Mouse (Mus musculus) frontal cortex, adult 2 months (tissue): ENCODE results near the gene Oat. TPM values are rescaled to one million over a fixed set of nuclear protein-coding genes. Genes with fewer than 3 reads are reported as not detected.

ENCODE experiments used
- DNase-seq, 2 experiments: peaks; one replicate each; pipeline ENCODE4 v3.0.0; 2022; ENCODE audit warnings: low spot score in 1 of 2; ENCODE audit errors: extremely low spot score in 1 of 2
- polyA plus RNA-seq: library from polyadenylated mRNA; depleted of rRNA; stranded (reverse); fragments of >200 nt; gene quantifications from 2 replicates; pipeline ENCODE4 v1.2.3, GENCODE M21; 2012

Oat gene
- polyA plus RNA-seq, 1 experiment, result 97.4 TPM

GRCm38 (mm10) chr7:132594325-132594724 lies 18.1 kb upstream of the Oat start:
- no peak for DNase-seq

GRCm38 (mm10) chr7:132593762-132594161 lies 17.6 kb upstream of the Oat start:
- DNase-seq, result peak in 1 of 2 experiments; percentile 41

DNA sequence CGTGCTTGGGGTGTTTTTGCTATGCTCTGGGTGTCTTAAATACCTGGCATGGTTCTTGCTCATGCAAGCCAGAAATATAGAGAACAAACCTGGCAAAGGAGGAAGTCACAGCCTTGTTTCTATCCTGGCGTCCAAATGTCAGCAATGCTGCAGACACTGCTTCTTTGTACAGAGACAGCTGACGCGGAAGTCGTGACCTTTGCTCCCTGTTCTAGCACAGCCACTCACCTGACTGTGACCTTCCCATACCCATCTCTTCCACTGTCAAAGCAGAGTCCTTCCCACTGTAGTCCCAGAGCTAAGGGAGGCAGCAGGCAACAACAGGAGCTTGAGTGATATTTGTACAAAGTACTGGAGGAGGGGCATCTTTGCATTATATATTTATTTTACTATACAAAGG lies 13.4 kb upstream of the Oat start:
- DNase-seq, result no peak

DNA sequence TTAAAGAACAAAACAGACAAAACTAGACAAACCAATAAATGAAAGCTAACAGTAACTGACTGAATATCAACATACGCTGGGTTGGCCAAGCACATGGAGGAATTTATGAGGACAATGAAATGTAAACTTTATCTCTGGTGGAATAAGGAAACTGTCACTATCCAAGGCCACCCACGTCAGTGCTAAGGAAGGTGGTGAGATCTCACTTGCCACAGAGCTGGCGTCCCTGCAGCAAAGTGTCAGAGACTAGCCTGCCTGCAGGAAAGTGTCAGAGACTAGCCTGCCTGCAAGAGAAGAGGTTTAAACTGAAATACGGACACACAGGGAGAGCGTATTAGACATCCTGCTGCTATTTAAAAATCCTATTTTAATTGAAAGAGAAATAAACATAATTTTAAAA lies 11.0 kb upstream of the Oat start:
- peak in 1 of 2 experiments; percentile 31 for DNase-seq

DNA sequence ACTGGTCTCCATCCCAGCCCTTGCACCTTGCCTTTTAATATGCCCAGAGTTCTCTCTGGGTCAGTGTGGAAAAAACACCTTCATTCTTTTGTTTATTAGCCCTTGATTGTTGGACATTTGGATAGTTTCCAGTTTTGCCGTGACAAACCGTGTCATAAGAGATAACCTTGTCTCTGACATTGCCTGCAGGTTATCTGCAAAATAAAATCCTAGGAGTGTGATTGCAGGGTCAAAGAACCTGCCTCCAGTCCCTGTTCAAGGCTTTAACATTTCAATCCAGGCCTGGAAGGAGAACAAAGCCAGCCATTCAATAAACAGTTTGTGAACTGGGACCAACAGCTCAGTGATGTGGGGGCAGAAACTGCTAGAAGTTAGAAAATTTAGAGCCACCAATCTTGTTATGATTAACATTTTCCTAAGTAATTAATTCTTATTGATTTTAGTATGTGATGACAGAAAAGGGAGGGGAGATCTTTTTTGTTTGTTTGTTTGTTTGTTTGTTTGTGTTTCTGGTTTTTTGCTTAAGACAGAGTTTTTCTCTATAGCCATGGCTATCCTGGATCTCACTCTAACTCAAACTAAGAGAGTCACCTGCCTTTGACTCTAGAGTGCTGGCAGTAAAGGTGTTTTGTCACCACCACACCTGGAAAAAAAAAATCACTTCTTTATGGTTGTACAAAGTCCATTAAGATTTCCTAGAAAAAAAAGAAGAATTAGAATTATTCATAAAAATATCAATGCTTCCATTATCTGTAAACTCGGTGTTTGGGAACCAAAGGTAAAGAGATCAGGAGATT lies 9.7 kb upstream of the Oat start:
- DNase-seq, result no peak

DNA sequence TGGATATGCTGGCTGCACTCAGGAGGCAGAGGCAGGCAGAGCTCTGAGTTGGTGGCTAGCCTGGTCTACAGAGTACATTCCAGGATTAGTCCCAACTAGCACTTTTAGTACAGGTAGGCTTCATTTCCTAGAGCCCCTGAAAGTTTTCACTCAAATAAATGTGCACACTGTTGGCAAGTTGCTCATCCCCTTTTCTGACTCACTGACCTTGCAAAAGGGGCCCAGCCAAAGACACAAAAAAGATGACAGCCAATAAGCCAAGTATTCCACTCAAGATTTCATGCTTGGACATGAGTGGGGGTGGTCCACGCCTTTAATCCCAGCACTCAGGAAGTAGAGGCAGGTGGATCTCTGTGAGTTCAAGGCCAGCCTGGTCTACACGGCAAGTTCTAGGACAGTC lies 5.2 kb upstream of the Oat start:
- DNase-seq, result no peak

DNA sequence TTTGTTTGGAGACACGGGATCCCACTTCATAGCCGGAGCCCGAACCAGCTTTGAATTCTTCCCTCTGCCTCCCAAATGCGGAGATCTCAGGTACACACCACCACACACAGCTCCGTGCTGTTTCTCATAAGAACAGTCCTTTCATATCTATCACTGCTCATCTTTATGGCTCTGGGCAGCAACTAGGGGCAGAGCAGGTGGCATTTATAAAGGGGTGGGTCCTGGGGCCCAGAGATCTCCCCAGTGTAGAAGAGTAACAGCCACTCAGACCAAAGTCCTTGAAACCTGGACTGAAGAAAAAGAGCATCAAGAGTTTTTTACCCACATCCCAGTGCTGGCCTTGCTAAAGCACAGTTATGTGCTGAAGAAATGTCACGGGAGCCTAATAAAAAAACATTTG lies 4.3 kb upstream of the Oat start:
- no peak for DNase-seq

GRCm38 (mm10) chr7:132576891-132577290 lies 693 bp upstream of the Oat start:
- no peak for DNase-seq

- peak; percentile 82 to 88 for DNase-seq
Measured at GRCm38 (mm10) chr7:132575623-132576022, 575 bp downstream of the Oat start.

DNA sequence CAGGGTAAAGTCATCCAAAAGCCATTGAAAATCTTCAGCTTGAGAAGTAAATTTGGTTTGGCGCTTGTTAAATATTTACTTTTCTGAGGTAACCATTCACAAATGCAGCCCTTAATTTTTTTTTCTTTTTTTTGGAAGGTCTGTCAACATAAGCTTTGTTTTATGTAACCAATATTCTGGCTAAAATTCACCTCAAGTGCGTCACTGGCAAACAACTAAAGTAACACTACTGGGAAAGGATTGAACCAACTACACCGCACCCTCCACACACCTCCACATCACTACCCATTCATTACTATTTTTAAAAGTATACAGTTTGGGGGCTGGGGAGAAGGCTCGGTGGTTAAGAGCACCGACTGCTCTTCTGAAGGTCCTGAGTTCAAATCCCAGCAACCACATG lies 1.6 kb downstream of the Oat start:
- DNase-seq, result no peak

DNA sequence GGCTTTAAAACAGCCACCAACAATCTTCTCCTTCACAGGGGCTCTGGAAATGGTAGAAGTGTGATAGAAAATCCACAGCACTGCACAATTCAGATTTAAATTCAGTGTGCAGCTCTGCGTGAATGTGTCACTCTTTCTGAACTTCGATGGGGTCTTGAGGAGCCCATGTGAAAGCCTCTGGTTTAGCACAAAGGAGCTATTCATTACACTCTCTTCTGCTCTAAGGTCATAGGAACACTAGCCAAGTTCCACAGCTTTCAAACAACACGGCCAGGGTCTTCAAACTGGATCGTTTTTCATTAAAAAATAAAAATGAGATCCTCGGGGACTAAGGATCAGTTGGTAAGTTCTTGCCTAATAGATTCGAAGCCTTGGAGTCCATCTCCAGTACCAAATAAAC lies 3.0 kb downstream of the Oat start:
- no peak for DNase-seq

DNA sequence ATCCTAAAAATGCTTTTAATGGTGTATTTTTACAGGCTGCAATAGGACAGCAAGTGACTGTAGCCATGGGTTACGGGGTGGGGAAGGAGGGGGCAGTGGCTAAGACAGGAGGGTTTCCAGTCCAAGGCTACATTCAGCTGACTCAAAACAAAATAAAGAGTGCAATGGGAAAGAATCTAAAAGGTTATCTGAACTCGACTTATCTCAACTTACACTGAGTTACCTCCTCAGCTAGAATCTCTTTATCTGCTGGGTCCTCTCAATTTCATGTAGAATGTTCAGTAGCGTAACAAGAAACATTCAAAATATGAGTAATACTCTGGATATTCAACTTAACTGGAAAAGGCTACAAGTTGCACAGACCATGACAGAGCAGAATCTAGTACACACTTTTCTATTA lies 3.5 kb downstream of the Oat start:
- no peak for DNase-seq

- DNase-seq, result no peak
Measured at GRCm38 (mm10) chr7:132571481-132571880, 4.7 kb downstream of the Oat start.

DNA sequence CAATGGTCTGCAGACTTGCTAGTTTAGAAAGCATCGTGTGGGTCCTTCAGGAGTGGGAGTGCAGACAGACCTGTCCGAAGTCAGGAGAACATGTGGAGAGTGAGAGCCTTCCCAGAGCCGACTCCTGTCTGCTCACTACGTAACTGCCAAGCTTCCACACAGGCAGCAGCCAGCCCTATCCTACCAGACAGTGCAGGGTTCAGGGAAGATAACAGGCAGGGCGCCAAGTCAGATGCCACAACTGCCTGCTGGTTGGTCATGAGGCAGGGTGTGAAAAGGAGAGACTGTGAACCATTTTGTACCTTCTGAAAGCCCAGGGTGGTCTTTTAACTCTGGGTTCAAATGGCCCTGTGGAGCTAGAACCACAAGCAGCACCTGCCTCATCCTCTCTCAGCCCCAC lies 6.1 kb downstream of the Oat start:
- DNase-seq, result no peak

- peak in 1 of 2 experiments; percentile 40 for DNase-seq
Measured at GRCm38 (mm10) chr7:132568817-132569216, 7.4 kb downstream of the Oat start.

GRCm38 (mm10) chr7:132565831-132566230 lies 10.4 kb downstream of the Oat start:
- no peak for DNase-seq

DNA sequence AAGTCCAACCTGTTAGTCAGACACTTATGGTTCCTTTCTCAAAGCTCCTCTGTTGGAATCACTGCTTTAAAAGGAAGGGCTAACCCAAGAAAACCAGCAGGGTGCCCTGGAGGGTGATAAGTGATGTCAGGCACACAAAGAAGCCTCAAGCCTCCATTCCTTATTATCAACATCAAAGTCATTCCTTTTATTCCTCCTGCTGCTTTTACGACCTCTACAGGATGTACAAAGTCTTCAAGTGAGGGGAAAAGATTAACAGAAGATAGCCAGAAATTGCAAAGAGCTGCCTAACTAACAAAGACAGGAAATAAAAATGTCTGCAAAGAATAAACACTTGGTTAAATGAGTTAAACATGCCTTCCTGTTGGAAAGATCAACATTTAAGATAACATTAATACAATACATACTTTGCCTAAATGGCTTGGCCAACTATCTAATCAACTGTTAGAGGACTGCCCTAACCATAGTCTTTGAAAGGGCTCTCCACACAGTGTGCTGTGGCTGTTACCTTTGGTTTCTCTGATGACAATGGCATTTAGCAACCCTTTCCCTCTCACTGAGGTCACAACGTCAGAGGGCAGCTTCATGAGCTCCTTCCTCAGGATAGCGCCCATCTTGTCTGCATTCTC lies 16.9 kb downstream of the Oat start:
- no peak for DNase-seq

DNA sequence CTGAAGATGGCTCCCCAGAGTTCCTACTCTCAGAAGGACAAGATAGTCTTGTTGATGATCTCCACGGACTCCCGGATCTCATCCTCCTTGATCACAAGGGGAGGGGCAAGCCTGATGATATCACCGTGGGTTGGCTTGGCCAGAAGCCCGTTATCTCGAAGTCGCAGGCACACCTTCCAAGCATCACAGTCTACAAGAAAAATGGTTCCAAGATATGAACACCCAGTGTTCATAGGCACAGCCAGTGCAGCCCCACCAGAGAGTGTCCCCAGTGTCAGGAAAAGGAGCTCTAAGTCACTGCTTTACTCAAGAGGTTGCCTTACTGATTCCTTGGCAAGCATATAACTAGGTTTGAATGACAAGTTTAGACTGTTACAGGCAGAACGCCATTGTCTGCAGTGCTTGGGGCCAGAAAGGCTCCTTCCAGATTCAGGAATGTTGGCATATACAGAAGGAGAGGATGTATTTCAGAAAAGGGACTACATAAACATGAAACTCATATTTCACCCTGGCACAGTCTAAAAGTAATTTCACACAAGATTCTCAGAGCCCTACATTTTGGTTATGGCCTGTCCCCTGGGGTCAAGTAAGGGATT lies 18.0 kb downstream of the Oat start:
- DNase-seq, result no peak

DNA sequence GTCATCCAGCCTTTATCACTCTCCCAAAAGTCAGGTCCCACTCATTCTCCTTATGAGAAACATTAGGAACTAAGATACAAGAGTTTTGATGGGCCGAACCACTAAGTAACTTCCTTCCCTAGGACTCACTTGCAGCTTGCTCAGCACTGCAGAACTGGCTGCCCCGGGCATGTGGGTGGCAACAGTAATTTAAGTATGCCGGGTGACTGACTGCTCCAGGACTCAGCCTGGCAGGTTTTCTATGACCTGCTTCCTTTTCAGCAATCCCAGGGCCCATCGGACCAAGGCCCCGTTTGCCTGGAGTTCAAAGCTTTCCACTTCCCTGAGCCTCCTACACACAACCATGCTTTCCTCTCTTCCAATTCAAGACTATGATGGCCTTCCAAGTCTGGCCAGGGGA lies 19.6 kb downstream of the Oat start:
- no peak for DNase-seq

GRCm38 (mm10) chr7:132555911-132556310 lies 20.3 kb downstream of the Oat start:
- no peak for DNase-seq

- no peak for DNase-seq
Measured at GRCm38 (mm10) chr7:132554091-132554490, 22.1 kb downstream of the Oat start.
